Mouse (Mus musculus): ENCODE results near the gene E130218I03Rik.
A peak's percentile ranks its signal among the peaks of the same experiment; 100 is the strongest.

The E130218I03Rik gene

DNA sequence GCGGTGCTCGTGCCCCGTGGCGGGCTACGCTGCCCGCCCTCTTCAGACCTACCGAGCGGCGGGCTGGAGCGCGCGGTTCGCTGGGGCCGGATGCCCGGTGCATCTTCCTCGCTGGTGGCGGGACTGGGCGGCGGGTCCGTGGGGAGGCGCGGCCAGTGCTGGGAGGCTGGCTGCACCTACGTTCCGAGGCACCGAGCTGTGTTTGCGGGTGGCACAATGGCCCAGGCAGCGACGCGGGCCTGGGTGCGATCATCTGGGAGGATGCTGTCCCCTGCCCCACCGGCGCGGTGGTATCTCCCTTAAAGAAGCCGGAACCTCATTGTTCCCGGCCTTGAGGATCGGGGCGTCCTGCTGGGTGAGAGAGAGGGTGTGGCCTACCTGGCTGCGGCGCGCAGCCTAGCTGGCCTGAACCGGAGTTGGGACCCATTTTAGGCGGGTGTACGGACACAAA is 44.1 kb downstream of the E130218I03Rik start, which contains the start of gene Pdik1l:
Pdik1l (minus strand) TSS at position 321 of the 451 bp plus-strand sequence.
- DNase-seq, result peak; percentile 86

DNA sequence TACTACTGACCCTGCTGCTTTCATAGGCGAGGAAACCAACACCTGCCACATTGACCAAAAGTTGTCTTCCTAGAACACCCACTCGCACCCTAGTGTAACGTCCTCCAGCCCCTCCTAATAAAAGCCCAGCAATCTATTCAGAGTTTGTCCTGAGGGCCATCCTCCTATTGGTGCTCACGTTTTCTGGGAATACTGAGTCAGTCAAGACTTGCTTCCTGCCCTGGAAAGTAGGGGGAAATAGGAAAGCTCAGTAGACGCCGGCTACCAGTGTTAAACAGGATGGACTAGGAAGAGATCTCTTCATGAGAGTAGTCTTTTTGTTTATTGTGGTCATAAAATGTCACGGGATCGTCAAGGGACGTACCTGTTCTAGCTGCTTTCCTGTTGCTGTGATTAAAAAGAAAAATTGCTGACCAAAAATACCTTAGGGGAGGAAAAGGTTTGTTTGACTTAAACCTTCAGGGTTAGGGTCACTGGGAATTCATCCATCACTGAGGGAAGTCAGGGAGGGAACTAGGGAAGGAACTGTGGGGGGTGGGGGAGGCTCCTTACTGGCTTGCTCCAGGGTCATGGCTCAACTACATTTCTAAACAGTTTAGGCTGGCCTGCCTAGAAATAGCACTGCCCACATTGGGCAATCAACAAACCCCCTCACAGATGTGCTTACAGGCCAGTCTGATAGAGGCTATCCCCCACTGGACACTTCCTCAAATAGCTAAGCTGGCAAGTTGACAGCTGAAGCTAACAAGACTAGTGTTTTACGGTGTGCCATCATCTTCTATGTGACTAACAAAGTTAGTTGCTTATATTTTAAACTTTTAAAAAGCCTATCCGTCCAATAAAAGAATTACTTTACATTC is 45.2 kb downstream of the E130218I03Rik start:
- DNase-seq, result no peak

DNA sequence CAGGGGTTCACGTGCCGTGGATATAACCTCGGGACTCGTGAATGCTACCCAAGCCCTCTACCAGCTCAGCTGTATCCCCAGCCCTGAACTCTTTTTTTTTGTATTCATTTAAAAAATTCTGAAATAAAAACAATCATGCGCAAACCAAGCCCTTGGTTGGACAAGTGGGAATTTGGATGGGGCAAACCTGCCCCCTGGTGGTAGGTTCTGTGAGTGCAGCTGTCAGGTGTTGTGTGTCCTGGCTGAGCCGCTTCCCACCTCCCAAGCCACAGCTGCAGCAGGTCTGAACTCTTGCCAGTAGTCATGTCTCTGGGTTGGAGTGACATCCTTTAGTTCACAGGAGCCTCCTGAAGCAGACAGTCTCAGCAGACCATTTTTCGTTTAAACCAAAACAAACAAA is 48.6 kb downstream of the E130218I03Rik start:
- peak; percentile 84 for DNase-seq

DNA sequence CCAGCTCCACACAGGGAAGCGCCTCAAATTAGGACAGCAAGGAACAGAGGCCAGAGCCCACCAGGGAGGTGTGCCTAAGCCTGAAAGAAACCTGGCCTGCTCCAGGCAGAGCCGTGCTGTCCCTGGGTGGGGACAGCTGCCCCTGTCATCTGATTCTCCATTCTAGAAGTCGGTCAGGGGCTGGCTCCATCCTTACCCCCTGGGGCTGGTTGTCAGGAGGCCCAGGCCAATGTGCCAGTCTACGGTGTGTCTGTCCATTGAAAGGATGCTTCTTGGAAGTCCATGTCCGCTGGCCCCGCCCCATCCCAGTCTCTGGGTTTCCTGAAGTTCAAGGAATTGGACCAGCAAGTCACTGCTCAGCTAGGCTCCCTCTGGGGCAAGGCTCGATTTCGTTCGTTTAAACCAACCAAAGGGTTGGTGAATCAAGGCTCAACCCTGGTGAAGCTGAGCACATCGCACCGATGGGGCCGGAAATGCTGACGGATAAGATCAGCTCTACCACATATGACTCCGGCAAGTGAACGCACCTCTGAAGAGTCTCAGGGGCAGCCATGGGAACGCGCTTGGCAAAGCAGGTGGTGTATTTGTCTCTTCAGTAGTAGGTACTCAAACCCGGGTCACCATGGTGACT is 49.7 kb downstream of the E130218I03Rik start:
- DNase-seq, result no peak

DNA sequence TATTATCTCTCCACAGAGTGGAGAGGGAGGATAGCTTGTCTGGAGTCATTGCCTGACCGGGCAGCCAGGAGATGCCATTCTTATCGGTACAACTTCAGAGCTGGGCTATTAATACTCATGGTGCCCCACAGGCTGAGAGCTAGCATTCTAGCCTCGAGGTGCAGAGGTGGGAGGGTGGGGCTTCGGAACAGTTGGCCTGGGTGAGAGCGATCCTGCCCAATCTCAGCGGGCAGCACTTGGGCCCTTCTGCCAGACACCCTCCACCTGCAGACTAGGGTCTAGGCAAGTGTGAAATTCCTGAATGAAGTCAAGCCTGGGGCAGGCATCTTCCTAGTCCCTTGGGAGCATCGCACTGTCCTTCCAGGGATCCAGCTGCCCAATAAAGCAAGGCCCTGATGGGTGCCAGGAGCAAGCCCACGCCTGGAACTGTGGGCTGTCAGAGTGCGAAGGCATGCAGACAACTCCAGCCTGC is 50.3 kb downstream of the E130218I03Rik start:
- DNase-seq, result no peak
